Mouse (Mus musculus) thymus, postnatal 0 days (tissue): ENCODE data around the gene Map4k4. TPM values are rescaled to one million over a fixed set of nuclear protein-coding genes. Genes with fewer than 3 reads are reported as not detected.

ENCODE experiments used
- DNase-seq: peaks from one replicate; pipeline ENCODE4 v3.0.0-alpha.2; 2015; ENCODE audit warnings: low spot score
- polyA plus RNA-seq: library from polyadenylated mRNA; unstranded; fragments of >200 nt; fragmentation: Nextera tagmentation; extraction: Ambion mirVana; gene quantifications from 2 replicates; pipeline ENCODE4 v1.2.1, GENCODE M21; 2015

Map4k4 gene
- 19.7 and 32.0 TPM in 2 replicates for polyA plus RNA-seq

DNA sequence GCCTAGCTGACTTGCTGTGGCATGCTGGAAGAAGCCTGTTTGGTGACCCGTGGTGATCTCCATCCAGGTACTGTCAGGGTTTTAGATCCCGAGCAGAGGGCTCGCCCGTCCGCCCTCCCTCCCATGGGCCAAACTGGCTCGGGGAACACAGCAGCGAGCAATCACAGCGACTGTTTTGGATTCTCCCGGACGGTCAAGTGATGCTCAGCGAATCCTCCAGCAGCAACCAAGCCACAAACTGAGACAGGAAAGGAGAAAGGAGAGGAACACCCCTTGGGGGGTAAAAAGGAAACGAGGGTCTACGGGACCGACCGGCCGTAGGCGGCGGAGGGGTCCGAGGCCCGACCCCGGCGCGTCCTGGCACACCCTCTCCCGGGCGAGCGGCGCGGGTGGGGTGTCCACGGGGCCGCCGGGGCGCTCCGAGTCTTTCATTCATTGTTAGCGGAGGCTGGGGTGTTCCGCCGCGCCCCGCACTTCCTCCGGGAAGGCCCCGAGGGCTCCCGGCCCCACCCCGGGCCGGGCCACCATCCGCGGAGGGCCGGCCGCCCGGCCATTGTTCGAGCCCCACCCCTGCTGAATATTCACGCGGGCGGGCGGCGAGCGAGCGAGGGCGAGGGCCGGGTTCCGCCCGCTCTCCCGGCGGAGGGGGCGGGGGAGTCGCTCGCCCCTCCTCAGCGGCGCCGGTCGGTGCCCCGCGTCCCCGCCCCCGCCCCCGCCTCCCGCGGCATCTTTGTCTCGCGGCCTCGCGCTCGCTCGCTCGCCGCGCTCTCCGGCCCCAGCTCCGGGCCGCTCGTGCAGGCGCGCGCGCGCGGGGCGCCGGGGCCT lies at the start of gene Map4k4:
TSS of gene Map4k4 (plus strand) at position 733 of the 825 bp plus-strand sequence.
- peak; percentile 70 for DNase-seq

DNA sequence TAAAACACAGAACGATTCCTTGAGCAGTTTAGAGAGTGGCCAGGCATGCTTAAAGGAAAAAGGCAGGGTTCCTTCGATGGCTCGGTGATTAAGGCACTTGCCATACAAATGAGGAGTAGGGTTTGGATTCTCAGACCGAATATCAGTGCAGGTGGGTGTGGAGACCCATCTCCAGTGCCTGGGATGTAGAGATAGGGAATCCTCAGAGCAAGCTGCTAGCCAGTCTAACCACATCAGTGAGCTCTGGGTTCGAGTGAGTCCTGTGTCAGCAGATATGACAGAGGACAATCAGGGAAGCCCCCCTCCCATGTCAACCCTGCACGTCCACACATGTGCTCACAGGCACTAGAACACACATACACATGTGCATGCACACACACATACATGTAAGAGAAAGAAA lies 44.8 kb upstream of the Map4k4 start:
- no peak for DNase-seq

DNA sequence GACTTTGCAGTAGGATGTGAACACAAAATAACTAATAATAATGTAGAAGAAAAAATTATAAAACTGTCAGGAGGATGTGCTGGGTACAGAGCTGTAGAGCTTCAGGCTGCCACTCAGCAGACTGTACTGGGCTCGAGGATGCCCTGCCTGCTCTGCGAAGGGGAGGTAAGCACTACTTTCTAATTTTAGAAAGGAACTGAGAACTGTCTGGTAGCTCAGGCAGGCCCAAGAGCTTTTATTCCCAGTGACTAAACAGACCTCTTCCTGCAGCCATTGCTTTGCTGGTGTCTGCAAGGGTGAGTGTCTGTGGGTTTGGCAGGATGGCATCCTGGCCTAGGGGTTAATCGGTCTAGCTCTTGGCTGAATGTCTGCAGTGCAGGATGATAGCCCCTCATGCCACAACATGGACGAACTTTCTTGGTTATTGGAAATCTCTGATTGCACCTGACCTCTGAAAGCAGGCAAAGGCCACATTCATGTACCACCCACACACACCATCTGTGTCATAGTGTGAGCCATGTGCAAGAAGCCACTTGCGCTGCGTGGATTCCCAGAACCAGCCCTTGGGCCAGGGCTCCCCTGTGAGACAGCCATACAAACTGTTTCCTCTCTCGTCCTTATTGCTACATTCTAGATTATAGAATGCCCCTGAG lies 43.8 kb upstream of the Map4k4 start:
- DNase-seq = no peak

DNA sequence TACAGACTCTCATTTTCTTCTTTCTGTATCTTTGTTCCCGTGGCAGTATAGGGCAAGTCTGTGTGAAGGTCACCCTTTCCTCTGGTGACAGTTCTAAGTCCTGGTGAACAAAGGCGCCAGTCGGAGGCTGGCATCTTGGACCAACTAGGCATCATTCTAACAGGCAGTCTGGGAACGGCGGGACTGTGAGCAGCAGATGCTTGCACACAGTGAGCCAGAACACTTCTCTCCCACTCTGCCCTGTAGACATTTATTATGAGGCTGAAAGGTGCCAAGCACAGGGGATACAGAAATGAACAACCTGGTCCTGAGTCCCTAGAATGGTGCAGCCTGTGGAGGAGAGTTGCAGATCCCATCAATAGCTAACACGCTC lies 43.3 kb upstream of the Map4k4 start:
- no peak for DNase-seq

DNA sequence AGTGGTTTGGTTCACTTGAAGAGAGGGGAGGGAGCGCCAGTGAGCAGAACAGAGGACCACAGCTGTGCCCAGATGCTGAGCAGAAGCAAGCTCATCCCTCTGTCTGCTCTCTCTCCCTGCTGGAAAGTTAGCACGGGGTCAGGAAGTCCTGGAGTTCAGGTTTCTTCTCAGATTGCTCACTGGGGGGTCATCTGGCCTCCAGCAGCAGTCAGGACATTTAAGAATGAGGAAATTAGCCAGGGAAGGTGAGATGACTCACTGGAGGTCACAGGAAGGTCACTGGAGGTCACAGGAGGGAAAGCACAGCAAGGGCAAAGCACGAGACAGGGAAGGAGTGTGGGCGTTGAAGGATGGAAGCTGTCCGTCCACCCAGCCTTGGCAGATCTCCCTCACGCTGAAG lies 41.5 kb upstream of the Map4k4 start:
- DNase-seq = no peak

DNA sequence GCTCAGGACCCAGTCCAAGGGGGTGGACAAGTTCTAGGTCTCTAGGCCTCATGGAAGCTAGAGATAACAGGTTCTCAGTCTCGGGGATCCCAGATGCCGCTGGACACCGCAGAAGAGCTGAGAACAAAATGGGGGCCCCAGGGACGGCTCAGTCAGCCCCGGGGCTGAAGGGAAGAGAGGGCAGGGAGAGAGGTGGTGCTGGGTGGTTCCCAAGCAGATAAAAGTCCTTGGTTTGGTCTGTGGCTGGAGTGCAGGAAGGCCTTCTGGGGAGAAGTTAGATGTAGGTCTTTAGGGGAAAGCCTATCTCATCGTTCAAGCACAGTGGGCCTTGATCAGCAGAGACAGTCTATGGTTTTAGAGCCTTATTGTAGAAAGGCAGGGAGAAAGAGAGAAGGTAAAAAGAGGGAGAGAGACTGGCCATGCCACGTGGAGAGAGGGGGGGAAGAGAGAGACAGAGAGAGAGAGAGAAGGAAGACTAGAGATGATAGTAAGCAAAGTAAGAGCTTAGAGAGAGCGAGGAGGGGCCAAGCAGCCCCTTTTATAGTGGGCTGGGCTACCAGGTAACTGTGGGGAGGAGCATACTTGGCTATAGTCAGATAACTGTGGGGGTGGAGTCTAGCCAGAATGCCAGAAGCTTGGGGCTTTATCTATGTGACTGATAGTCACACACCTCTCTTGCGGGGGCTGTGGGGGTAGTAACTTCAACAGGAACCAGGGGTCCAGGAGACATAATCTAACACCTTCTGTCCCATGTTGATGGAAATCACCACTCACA lies 34.2 kb upstream of the Map4k4 start:
- DNase-seq = no peak

DNA sequence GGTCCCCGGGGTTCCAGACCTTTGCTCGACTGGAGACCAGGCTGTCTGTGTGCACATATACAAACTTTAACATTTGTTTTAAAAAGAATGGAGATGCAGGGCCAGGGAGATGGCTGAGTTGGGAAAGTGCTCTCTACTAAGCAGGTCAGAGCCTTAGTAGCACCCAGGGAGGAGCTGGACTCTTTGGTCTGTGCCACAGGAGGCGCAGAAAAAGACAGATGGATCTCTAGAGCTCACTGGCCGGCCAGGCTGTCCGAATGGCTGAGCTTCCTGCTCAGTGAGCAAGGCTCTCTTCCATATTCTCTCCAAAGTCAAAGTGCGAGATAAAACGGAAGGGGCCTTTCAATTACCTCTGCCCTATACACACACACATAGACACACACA lies 33.6 kb upstream of the Map4k4 start:
- DNase-seq = no peak

DNA sequence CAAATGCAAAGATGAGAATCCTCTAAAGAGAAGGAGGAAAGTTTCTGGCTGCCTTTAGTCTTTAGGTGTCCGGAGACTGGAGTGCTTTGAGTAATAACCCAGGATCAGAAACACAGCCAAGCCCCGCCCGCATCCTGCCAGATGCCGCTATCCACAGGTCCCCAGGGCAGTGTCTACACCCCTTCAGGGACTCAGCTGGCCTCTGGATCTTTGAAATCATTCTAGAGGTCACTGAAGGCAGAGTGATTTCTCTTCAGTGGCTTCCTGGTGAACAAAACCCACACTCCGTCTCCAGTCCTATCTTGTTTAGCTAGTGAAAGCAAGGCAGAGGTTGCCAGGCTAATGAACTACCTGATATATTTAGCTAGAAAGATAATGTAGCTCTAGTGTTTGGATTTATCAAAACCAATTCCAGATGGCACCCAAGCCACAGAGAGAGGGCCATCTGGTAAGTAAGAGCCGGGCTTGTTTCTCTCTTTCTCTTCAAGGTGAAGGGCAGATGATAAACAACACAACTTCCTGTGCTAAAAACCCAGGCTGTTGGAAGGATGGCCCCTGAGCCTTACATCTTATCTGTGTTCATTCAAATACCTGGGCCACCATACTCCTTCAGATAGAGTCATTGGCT lies 32.6 kb upstream of the Map4k4 start:
- DNase-seq = no peak

DNA sequence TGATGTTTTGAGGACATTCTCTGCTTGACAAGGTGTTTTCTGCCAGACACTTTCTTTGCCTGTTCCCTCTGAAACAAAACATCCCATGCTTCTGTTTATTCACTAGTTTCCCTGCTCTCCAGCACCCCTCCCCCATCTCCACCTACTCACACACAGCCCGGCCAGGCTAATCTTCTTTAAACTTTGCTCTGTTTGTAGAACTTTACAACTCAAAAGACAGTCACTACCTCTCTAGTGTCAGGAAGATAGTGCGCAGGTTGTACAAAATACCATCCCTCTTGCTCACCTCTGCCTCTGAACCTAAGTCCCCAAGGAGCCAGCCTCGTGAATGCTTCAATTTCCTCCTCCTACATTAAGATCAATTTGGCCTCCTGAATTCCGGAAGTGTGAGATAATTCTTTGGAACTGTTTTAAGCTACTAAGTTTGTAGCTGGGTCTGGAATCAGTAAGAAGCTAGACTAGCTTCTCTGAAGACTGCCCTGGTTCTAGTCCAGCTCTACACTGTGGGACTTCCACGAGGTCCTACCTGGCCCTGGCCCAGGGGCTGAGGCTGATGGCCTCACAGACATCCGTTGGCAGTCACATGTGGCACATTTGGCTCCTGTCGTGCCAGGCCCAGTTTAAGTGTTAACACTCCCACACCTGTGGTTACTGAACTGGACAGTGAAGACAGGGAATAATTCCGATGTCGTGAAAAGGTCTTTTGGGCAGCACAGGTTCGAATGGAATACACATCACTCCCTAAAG lies 31.7 kb upstream of the Map4k4 start:
- no peak for DNase-seq

DNA sequence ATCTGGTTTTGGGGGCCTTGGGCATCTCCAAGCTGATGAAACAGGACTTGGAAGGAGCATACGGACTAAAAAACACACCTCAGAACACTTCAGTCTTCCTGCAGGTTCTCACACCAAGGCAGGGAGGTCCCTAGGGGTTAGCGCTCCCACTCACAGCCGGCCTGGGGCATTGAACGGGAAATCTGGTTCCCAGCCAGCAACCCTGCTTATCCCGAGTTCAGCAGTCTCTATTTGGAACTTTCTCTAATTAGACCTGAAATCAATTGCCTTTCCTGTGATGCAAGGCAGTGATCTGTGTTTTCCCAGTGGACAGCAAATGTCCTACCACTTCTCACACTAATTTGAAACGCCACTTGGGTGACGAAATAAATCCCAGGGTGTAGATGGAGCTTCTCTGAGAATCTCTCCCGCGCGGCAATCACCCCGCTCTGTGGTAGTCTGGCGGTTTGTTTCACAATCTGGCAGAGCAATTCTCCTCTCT lies 31.0 kb upstream of the Map4k4 start:
- DNase-seq = no peak

DNA sequence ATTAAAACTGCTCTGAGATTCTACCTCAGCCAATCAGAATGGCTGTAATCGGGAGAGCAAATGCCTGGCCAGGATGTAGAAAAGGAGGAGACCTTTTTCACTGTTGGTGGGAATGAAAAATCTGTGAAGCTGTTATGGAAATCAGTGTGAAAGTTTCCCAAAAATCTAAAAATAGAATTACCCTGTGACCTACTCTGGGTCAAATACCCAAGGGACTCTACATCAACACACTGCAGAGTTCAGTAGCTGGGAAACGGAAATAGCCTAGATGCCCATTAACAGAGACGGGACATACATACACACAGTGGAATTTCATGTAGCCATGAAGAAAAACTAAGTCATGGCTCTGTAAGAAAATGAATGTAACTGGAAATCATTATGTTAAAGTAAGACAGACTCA lies 22.7 kb upstream of the Map4k4 start:
- DNase-seq = no peak

DNA sequence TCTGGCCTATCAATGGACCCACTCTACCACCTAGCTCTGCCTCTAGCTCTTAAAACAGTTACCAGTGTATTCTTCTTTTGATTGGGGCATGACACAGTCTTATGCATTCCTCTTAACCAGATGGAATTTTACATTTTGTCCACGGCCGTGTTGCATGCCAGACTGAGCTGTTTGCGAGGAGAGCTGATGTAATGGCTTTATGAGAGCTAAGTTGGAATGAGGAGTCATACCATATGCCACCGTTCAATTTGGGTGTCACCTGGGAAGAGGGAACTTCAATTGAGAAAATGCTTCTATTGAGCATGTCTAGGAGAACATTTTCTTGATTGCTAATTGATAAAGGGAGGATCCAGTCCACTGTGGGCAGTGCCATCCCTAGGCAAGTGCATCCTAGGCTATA lies 18.2 kb upstream of the Map4k4 start:
- no peak for DNase-seq

DNA sequence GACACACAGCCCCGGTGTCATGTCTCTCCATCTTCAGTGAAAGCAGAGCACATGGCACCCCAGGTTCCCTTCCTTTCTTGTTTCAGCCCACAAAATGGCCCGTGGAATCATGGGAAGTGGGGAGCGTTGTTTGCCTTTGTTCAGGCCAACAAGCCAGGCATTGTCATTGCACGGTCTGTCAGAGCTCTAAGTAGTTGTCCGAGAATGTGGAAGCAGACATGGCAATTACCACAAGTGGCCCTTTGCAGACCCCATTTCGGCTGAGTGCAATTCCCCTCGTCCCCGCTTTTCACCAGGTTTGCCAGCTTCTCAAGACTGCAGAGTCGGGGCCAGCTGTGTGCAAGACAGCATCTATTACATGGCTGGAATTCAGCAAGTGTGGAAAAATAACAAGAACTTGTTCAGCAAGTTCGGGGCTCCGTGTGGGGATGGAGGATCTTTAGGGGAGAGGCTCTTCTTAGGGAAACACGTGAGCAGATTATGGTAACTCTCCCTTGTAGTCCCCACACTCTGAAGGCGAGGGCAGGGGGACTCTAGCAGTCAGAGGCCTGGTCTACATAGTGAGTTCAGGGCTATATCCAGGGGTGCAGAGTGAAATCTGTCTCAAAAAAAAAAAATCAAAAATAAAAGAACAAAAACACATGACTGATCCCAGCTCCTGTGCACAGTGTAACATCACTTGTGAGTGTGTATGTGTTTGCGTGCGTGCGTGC lies 15.8 kb upstream of the Map4k4 start:
- DNase-seq = no peak

DNA sequence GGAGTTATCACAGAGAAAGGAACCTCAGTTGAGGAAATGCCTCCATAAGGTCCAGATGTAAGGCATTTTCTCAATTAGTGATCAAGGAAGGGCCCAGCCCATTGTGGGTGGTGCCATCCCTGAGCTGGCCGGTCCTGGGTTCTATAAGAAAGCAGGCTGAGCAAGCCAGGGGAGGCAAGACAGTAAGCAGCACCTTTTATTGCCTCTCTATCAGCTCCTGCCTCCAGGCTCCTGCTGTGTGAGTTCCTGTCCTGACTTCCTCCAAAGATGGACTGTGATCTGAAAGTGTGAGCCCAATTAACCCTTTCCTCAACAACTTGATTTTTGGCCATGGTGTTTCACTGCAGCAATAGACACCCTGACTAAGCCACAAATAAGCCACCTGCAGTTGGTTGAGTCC lies 12.7 kb upstream of the Map4k4 start:
- DNase-seq = no peak

DNA sequence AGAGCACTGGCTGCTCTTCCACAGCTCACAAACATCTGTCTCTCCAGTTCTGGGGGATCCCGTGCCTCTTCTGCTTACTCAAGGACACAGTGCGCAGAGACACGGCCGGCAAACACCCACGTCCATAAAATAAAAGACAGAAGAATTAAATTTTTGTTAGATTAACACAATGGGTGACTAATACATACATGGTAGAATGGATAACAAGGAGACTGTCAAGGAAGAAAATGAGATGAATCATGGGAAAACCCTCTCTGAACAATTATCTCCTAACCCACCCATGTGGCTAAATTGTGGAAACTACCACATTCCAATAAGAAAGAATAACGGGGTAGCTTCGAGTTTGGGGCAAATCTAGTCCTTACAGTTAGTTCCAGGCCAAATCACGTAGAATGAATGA lies 11.3 kb upstream of the Map4k4 start:
- DNase-seq = no peak

DNA sequence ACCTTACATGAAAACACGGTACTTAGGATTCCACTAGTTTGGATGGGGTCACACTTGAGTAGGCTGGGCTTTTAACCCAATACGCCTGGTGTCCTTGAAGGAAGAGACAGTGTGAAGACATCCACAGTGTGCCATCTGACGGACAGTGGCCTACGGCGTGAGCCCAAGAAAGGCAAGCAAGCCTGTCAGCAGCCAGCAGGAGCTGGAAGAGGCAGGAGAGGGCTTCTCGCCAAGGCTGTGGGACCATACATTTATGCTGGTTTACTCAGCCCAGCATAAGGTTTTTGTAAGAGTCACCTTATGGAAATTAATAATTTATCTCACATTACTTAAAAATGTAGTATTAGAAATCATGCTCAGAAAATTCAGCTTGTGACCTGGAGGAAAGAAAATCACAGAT lies 10.7 kb upstream of the Map4k4 start:
- no peak for DNase-seq

DNA sequence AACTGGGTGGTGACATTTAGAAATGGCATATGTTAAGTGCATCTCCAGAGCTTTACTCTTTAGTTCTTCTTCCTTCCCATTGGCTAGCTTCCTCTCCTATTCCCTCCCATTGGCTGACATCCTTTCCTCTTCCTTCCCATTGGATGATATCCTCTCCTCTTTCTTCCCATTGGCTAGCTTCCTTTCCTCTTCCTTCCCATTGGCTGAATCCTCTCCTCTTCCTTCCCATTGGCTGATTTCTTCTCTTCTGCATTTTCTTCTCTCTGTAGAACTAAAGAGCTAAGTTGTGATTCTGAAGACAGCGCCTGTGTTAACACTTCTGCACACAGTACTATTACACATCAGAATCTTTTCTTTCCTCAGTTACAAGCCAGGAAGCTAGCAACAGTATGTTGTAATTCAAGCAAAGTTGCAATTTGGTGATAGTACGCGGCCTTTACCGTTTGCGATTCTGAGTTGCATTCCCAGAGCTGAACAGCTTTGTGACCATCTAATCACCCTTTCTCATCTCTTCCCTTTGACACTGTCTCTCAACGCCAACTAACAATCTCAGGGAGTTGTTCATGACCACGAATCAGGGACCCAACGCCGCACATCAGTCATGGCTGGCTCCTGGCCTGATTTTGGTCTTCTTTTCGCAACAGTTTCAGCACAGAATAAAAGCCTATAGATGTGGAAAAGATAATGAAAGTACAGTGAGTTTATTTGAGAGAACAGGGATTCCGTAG lies 7.4 kb upstream of the Map4k4 start:
- DNase-seq = no peak

DNA sequence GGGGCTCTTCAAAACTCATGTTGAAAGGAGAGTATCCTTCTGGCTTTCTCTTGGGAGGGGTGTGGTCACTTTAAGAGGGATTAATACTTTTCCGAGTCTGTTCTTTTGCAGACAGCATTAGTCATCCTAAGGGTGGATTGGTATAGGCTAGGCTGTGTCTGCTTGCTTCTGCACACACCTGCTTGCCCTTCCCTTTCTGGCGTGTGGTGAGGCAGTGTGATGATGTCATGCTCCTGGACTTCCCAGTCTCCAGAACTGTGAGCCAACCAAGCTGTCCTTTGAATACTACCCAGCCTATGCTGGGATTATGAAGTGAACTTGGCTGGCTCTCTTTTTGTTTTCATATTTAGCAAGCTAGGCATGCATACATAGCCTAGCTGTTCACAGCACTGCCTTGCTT lies 5.6 kb upstream of the Map4k4 start:
- no peak for DNase-seq

DNA sequence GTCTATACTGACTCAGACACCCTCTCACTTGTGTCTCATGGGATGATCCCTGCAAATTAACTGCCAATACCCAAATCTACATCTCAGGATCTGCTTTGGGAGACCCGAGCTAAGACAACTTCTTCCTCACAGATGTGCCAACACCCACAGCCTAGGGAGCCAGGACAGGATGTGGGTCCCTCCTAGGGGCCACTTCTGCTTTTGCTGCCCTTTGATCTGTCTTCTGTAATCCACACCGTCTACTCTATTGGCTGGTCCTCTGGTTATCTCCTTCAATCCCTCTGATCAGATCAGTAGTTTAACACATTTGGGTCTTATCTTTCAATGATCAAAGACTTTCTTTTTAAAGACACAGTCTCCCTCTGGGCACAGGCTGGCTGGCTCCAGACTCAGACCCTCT lies 5.2 kb upstream of the Map4k4 start:
- DNase-seq = peak; percentile 61

DNA sequence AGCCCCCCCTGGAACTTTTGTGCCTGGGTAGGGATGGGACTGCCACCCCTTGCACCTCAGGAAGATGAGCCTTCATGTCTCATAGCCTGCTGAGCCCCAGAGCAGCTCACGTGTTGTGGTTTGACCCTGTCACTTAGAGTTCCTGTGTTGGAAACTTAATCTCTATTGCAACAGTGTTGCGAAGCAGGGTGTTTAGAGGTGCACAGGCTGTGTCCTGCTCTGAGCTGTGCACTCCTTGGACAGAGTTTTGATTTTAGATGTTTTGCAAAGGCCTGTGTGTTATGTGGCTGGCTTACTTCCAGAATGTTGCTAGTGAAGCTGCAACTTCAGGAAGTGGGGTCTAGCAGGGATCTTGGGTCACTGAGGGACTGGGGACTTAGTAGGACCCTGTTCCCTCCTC lies 4.1 kb upstream of the Map4k4 start:
- peak; percentile 76 for DNase-seq
